Mouse (Mus musculus): ENCODE measurements around the gene Pik3cd. TPM values are rescaled to one million over a fixed set of nuclear protein-coding genes. Genes with fewer than 3 reads are reported as not detected.
"Not testable (repeated sequence)": the region's sequence is repeated elsewhere in the genome, so short reads cannot be mapped to it uniquely, and the experiment has no call there.

The Pik3cd gene
- polyA plus RNA-seq, 1 experiment from 2014 or later, result 15.7 TPM

DNA sequence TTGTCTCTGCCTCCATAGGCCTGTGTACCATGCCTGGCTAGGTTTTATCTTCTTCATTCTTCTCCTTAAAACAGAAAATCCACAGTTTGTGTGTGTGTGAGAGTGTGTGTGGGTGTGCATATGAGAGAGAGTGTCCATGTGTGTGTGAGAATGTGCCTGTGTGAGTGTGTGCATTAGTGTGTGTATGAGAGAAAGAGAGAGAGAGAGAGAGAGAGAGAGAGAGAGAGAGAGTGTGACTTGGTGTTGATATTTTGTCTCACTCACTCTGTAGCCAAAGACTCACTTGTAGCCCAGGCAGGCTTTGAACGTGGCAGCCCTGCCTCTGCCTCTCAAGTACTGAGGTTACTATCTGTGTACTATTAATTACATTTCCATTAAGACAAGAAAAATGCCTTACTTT, 68.2 kb downstream of the Pik3cd start:
- Histone ChIP-seq H3K4me2 (ENCODE audit: low read length) (no peak overlapping the region), H3K4me3 (ENCODE audit: low read depth, low read length) (no peak overlapping the region), H3K9me3 (replicated peaks; ENCODE audit: control insufficient read depth, low read length, poor library complexity, severe bottlenecking) (no peaks in the 10 kb centered on the region), H3K27ac (ENCODE audit: low read length) (no peak overlapping the region), H3K9ac (ENCODE audit: low read depth, low read length) (no peak overlapping the region), H3K27me3 (ENCODE audit: control insufficient read depth, insufficient read depth, low read depth, low read length) (no peaks in the 10 kb centered on the region), H3K4me1 (ENCODE audit: control insufficient read depth, insufficient read depth, low read length) (no peaks in the 10 kb centered on the region), H3K36me3 (ENCODE audit: control insufficient read depth, insufficient read depth, low read length) (peaks cover 31% of the 10 kb centered on the region)
- 91% methylated on average over 1 of the region's 1 CpGs for WGBS
- ATAC-seq, result no peak

- no peak overlapping the region for H3K27ac ChIP-seq (ENCODE audit: low read length)
- no peak overlapping the region for H3K4me2 ChIP-seq (ENCODE audit: low read length)
- H3K9me3 ChIP-seq (replicated peaks; ENCODE audit: control insufficient read depth, low read length, poor library complexity, severe bottlenecking), result no peaks in the 10 kb centered on the region
- H3K9ac ChIP-seq (ENCODE audit: low read depth, low read length), result no peak overlapping the region
- peaks cover 31% of the 10 kb centered on the region for H3K36me3 ChIP-seq (ENCODE audit: control insufficient read depth, insufficient read depth, low read length)
- H3K27me3 ChIP-seq (ENCODE audit: control insufficient read depth, insufficient read depth, low read depth, low read length), result no peaks in the 10 kb centered on the region
- ATAC-seq, result no peak
- 89% methylated on average over 9 of the region's 9 CpGs for WGBS
- H3K4me3 ChIP-seq (ENCODE audit: low read depth, low read length), result no peak overlapping the region
- H3K4me1 ChIP-seq (ENCODE audit: control insufficient read depth, insufficient read depth, low read length), result no peaks in the 10 kb centered on the region
These were observed 69.6 kb downstream of the Pik3cd start for GRCm38 (mm10) chr4:149632670-149633307.

DNA sequence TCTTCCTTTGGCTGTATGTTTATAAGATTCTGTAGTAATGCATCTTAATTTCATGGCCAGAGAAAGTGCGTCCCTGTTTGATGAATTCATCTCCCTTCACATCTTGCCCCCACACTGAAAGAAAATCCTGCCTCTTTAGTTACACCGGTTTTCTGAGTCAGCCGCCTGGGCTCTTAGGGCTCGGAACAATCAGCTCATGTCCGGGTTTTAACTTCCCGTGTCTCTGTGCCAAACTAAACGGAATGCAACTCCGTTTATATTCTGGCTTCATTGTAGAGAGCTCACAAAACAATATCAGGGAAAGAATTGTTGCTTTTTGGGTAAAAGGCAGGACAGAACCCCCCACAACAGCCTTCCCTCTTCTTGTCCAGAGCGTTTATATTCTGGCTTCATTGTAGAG, 73.6 kb downstream of the Pik3cd start:
- H3K4me1 ChIP-seq (ENCODE audit: control insufficient read depth, insufficient read depth, low read length), result 0 out of 2 replicates have a peak, but pooled peaks cover 3% of the 10 kb centered on the region
- ATAC-seq, result no peak
- H3K36me3 ChIP-seq (ENCODE audit: control insufficient read depth, insufficient read depth, low read length), result peaks cover 24% of the 10 kb centered on the region
- H3K9me3 ChIP-seq (replicated peaks; ENCODE audit: control insufficient read depth, low read length, poor library complexity, severe bottlenecking), result no peaks in the 10 kb centered on the region
- no peak overlapping the region for H3K4me3 ChIP-seq (ENCODE audit: low read depth, low read length)
- no peak overlapping the region for H3K27ac ChIP-seq (ENCODE audit: low read length)
- WGBS, result 61% methylated on average over 9 of the region's 9 CpGs
- no peaks in the 10 kb centered on the region for H3K27me3 ChIP-seq (ENCODE audit: control insufficient read depth, insufficient read depth, low read depth, low read length)
- H3K9ac ChIP-seq (ENCODE audit: low read depth, low read length), result no peak overlapping the region
- H3K4me2 ChIP-seq (ENCODE audit: low read length), result no peak overlapping the region

DNA sequence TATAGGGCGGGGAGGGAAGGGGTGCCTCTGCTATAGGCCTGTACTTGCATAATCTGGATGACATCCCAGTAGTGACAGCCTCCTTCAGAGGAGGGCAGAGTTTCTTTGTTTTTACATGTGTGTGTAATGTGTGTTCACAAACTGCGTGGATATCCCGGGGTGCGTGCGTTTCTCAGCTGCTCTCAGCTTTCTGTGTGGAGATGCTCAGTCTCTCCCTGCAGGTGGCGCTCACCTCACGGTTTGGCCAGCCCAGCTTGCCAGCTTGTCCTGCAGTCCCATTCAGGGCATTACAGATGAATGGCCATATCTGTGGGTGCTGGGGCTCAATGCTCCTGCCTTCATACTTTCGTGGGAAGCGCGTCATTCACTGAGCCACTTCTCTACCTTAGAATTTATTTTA, 74.0 kb downstream of the Pik3cd start:
- H3K27ac ChIP-seq (ENCODE audit: low read length), result no peak overlapping the region
- ATAC-seq, result no peak
- no peaks in the 10 kb centered on the region for H3K27me3 ChIP-seq (ENCODE audit: control insufficient read depth, insufficient read depth, low read depth, low read length)
- no peak overlapping the region for H3K9ac ChIP-seq (ENCODE audit: low read depth, low read length)
- WGBS, result 71% methylated on average over 10 of the region's 10 CpGs
- H3K4me2 ChIP-seq (ENCODE audit: low read length), result no peak overlapping the region
- H3K4me1 ChIP-seq (ENCODE audit: control insufficient read depth, insufficient read depth, low read length), result 0 out of 2 replicates have a peak, but pooled peaks cover 3% of the 10 kb centered on the region
- no peaks in the 10 kb centered on the region for H3K9me3 ChIP-seq (replicated peaks; ENCODE audit: control insufficient read depth, low read length, poor library complexity, severe bottlenecking)
- peaks cover 19% of the 10 kb centered on the region for H3K36me3 ChIP-seq (ENCODE audit: control insufficient read depth, insufficient read depth, low read length)
- H3K4me3 ChIP-seq (ENCODE audit: low read depth, low read length), result no peak overlapping the region

DNA sequence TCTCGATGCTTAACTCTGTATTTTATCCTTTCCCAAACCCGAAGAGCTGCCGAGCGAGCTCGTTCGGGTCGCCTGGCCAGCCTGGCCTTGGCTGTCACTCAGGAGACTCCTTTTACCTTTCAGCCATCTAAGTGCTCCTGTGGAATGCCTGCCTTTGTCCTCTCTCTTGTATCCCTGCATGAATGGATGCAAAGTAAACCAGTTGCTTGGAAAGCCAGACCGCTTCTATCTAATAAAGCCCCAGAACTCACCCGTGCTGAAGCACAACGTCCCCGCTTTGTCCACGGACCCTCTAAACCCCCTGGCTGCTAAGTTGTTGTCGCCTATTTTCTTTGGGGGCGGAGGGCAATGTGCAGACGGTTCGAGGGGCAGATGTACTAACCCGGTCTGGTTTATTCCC, 75.6 kb downstream of the Pik3cd start:
- Histone ChIP-seq H3K9ac (ENCODE audit: low read depth, low read length) (no peak overlapping the region), H3K36me3 (ENCODE audit: control insufficient read depth, insufficient read depth, low read length) (peaks cover 8% of the 10 kb centered on the region), H3K4me3 (ENCODE audit: low read depth, low read length) (no peak overlapping the region), H3K27ac (ENCODE audit: low read length) (no peak overlapping the region), H3K4me2 (ENCODE audit: low read length) (no peak overlapping the region), H3K4me1 (ENCODE audit: control insufficient read depth, insufficient read depth, low read length) (0 out of 2 replicates have a peak, but pooled peaks cover 3% of the 10 kb centered on the region), H3K9me3 (replicated peaks; ENCODE audit: control insufficient read depth, low read length, poor library complexity, severe bottlenecking) (no peaks in the 10 kb centered on the region), H3K27me3 (ENCODE audit: control insufficient read depth, insufficient read depth, low read depth, low read length) (no peaks in the 10 kb centered on the region)
- 30% methylated on average over 17 of the region's 17 CpGs for WGBS
- ATAC-seq, result no peak

DNA sequence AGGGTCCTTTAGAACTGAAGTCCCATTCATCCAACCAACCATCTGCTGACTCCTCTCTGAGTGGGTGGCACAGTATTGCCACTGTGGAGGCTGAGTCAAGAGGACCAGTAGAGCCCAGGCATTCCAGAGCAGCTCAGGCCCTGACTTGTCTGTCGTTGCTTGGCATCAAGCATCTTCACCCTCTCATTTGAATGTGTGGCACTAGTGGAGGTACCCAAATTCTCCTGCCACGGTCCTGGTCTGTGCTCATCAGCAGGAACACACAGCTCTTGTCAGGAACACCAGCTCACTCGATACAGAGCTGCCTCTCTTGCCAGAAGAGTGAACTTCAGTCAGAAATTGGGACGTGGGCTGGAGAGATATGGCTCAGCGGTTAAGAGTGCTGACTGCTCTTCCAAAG, 78.7 kb downstream of the Pik3cd start:
- 0 out of 2 replicates have a peak, but pooled peaks cover 2% of the 10 kb centered on the region for H3K36me3 ChIP-seq (ENCODE audit: control insufficient read depth, insufficient read depth, low read length)
- H3K9me3 ChIP-seq (replicated peaks; ENCODE audit: control insufficient read depth, low read length, poor library complexity, severe bottlenecking), result no peaks in the 10 kb centered on the region
- no peak overlapping the region for H3K4me3 ChIP-seq (ENCODE audit: low read depth, low read length)
- H3K27me3 ChIP-seq (ENCODE audit: control insufficient read depth, insufficient read depth, low read depth, low read length), result no peaks in the 10 kb centered on the region
- 87% methylated on average over 5 of the region's 5 CpGs for WGBS
- no peak for ATAC-seq
- H3K4me2 ChIP-seq (ENCODE audit: low read length), result no peak overlapping the region
- no peak overlapping the region for H3K9ac ChIP-seq (ENCODE audit: low read depth, low read length)
- peaks cover 5% of the 10 kb centered on the region; the same call in 1 of the 2 replicates for H3K4me1 ChIP-seq (ENCODE audit: control insufficient read depth, insufficient read depth, low read length)
- H3K27ac ChIP-seq (ENCODE audit: low read length), result no peak overlapping the region

DNA sequence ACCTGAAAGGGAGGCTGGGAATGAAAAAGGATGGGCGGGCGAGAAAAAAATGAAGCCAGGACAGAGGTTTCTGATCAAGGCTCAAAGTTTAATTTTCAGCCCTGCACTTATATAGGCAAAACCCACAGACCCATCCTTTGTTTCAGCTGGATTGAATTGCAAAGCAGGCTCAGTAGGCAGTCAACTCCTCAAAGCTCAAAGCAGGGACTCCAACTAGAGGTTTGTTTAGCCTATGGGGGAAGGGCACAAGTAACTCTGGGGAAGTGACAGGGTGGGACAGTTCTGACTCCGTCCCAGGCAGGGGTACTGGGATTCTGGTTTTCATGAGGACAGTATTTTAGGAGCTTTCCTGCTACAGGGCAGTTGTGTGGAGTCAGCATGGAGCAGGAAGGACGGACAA, 81.1 kb downstream of the Pik3cd start:
- 47% methylated on average over 4 of the region's 4 CpGs for WGBS
- Histone ChIP-seq H3K9ac (ENCODE audit: low read depth, low read length) (no peak overlapping the region), H3K4me1 (ENCODE audit: control insufficient read depth, insufficient read depth, low read length) (peaks cover 2% of the 10 kb centered on the region; the same call in 1 of the 2 replicates), H3K36me3 (ENCODE audit: control insufficient read depth, insufficient read depth, low read length) (no peaks in the 10 kb centered on the region), H3K27ac (ENCODE audit: low read length) (no peak overlapping the region), H3K4me3 (ENCODE audit: low read depth, low read length) (no peak overlapping the region), H3K4me2 (ENCODE audit: low read length) (no peak overlapping the region), H3K9me3 (replicated peaks; ENCODE audit: control insufficient read depth, low read length, poor library complexity, severe bottlenecking) (no peaks in the 10 kb centered on the region), H3K27me3 (ENCODE audit: control insufficient read depth, insufficient read depth, low read depth, low read length) (no peaks in the 10 kb centered on the region)
- no peak for ATAC-seq

GRCm38 (mm10) chr4:149619988-149620387, 82.4 kb downstream of the Pik3cd start:
- no peaks in the 10 kb centered on the region for H3K27me3 ChIP-seq (ENCODE audit: control insufficient read depth, insufficient read depth, low read depth, low read length)
- WGBS, result 31% methylated on average over 8 of the region's 8 CpGs
- H3K36me3 ChIP-seq (ENCODE audit: control insufficient read depth, insufficient read depth, low read length), result peaks cover under 1% of the 10 kb centered on the region; the same call in 1 of the 2 replicates
- no peak overlapping the region for H3K27ac ChIP-seq (ENCODE audit: low read length)
- no peak overlapping the region for H3K4me2 ChIP-seq (ENCODE audit: low read length)
- no peak overlapping the region for H3K9ac ChIP-seq (ENCODE audit: low read depth, low read length)
- H3K9me3 ChIP-seq (replicated peaks; ENCODE audit: control insufficient read depth, low read length, poor library complexity, severe bottlenecking), result no peaks in the 10 kb centered on the region; the same call in 1 of the 2 replicates
- no peak overlapping the region for H3K4me3 ChIP-seq (ENCODE audit: low read depth, low read length)
- peaks cover 2% of the 10 kb centered on the region; the same call in 1 of the 2 replicates for H3K4me1 ChIP-seq (ENCODE audit: control insufficient read depth, insufficient read depth, low read length)
- ATAC-seq, result no peak

DNA sequence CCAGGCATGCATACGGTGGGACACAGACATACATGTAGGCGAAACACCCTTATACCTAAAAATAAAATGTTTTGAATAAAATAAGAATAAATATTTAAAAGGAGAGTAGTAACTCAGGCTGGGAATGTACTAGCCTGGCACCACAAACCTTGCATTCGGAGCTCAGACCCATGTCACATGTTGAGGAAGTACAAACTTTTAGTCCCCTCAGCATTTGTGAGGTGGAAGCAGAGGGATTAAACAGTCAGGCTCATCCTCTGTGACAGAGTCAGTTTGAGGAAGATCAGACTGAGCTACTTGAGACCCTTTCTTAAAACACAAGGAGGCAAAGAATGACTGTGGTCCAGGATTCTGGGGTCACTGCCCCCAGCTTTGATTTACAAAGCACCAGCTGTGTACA, 85.4 kb downstream of the Pik3cd start:
- H3K4me2 ChIP-seq (ENCODE audit: low read length); H3K4me3 ChIP-seq (ENCODE audit: low read depth, low read length); H3K9ac ChIP-seq (ENCODE audit: low read depth, low read length); H3K36me3 ChIP-seq (ENCODE audit: control insufficient read depth, insufficient read depth, low read length); ATAC-seq; H3K4me1 ChIP-seq (ENCODE audit: control insufficient read depth, insufficient read depth, low read length); H3K27me3 ChIP-seq (ENCODE audit: control insufficient read depth, insufficient read depth, low read depth, low read length); H3K9me3 ChIP-seq (replicated peaks; ENCODE audit: control insufficient read depth, low read length, poor library complexity, severe bottlenecking); H3K27ac ChIP-seq (ENCODE audit: low read length): not testable (repeated sequence)
- WGBS, result 94% methylated on average over 3 of the region's 3 CpGs

All from midbrain, embryonic 16.5 days (tissue).